Mouse (Mus musculus) mammary gland, adult 2 months (tissue): Measurements from ENCODE around the gene Fam163a. TPM values are rescaled to one million over a fixed set of nuclear protein-coding genes. Genes with fewer than 3 reads are reported as not detected.

Source experiments
- polyA plus RNA-seq: library from polyadenylated mRNA; depleted of rRNA; stranded (reverse); fragments of >200 nt; gene quantifications from 2 replicates; pipeline ENCODE4 v1.2.3, GENCODE M21; 2012; ENCODE audit warnings: low replicate concordance; rRNA removed

The Fam163a gene
- polyA plus RNA-seq = not detected in 2 replicates

DNA sequence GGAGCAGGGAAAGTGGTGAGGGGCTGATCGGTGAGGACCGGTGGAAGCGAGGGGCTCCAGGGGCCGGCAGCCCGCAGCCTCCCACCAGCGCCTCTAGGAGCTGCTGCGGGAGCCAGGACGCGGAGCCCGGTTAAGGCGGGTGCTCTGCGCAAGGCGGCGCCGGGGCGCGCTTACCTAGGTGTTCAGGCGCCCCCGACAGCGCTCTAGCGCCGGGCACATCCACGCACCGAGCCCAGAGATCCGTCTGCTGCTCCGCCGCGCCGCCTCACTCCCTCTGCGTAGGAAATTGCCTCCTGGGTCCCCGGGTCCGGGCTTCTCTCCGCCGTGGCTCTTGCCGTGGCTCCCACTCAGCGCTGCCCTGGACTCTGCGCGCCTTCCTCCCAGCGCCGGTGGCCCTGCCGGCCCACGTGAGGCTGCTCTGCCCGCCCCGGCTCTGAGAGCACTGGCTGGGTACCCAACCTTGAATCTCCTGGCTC is at the start of gene Fam163a:
TSS of gene Fam163a (minus strand) at position 371 of the 476 bp plus-strand sequence.

DNA sequence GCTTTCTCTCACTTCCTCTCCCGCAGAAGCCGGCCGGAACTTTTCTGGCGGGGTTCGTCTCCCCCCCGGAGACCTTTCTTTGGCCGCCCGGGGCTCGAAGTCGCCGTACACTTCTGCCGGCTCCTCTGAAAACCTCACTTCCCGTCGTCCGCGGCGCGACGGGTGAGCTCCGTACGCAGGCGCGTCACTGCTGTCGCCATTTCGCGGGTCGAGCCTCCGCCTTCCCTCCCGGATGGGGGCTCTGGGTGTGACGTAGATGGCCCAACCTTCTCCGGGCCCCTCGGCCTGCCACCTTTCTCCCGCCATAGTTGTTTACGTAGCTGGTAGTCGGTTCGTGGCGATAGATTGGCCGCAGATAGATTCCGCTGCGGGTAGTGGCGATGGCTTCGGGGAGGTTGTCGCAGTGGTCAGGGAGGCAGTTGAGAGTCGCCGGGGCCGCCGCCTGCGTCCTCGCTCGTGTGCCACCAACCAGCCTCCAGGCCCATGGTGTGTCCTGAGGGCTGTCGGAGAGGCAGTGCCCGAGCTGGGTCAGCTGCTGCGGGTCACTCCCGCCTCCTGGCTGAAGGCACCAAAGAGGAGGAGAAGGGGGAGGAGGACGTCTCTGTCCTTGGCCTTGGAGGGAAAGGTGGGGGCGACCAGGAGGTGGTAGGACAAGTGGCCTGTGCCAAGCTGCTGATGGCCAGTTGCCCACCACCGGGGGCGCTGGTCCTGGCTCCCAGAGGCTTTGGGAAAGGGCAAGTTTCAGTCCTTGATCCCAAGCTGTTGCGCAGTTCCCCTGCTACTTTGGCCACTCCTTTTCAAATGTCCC is 168.7 kb downstream of the Fam163a start, which contains the start of gene Tor1aip1:
TSS of gene Tor1aip1 (minus strand) at position 551 of the 808 bp plus-strand sequence.

DNA sequence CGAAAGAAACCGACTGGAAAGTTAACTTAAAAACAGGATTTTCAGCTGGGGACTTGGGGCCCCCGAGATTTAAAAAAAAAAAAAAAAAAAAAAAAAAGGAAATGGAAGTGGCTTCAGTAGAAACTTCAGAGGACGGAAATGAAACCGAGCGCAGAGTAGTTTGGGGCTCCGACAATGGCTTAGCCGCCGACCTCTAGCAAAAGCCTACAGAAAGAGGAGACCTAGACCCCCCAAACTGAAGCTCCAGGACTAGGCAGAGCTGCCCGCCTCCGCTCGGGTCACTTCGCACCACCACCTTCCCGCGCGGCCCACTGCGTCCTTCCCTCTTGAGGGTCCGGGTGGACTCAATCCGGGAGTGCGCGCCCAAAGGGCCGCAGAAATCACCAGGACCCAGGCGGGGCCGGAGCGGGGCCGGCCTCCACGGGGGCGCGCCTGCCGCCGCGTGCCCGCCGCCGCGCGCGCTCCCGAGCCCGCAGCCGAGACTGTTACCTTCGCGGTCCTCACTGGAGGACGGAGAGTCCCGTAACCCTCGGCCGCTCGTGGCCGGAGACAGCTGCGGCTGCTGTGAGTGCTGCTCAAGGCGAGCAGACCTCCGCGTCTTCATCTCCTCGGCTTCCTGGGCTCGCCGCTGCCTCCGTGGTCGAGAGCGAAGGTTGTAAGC is 169.4 kb downstream of the Fam163a start, which contains the start of gene Tor1aip2:
TSS of gene Tor1aip2 (plus strand) at position 135 of the 661 bp plus-strand sequence.

Other genes with a start within 250 kb of the Fam163a start
- gene Cep350, start 231.8 kb downstream of the Fam163a start, polyA plus RNA-seq = 4.8 and 7.1 TPM in 2 replicates
- 50.8 and 97.2 TPM in 2 replicates for gene Tor1aip2, start 169.6 kb downstream of the Fam163a start, polyA plus RNA-seq
- gene Tor1aip1, start 168.5 kb downstream of the Fam163a start, polyA plus RNA-seq = 30.6 and 38.0 TPM in 2 replicates
- gene Tdrd5, start 98.6 kb upstream of the Fam163a start, polyA plus RNA-seq = 0.04 TPM in 1 of 2 replicates, not detected in the other
- not detected in 2 replicates for gene Nphs2, start 105.7 kb upstream of the Fam163a start, polyA plus RNA-seq
- gene Gm2000, start 161.0 kb upstream of the Fam163a start, polyA plus RNA-seq = 2.9 and 8.3 TPM in 2 replicates
- 0.10 TPM in 1 of 2 replicates, not detected in the other for gene Axdnd1, start 216.1 kb upstream of the Fam163a start, polyA plus RNA-seq